Comparison of ENCODE assay signal across 25 mouse cellular contexts in genomic region chr16:4279601-4280000, GRCm38 (mm10).
DNase-seq lines count a peak whose midpoint lies in the region; ATAC-seq and TF ChIP-seq lines count a peak whose summit lies in the region.
"Had no signal": no experiment of that assay in that cellular context is flagged by ENCODE, and none has a peak within 500 bp of the region (broad histone marks: within the 10 kb centered on the region; RNA-seq: fewer than 3 reads in every experiment).

No protein-coding gene starts in this region.

- H3K27me3 ChIP-seq in lung, postnatal 0 days (replicated peaks; ENCODE audit: insufficient read depth, low read length): no peaks in the 10 kb centered on the region
- peaks cover 2% of the 10 kb centered on the region; the same call in 1 of the 2 replicates for H3K27me3 ChIP-seq in hindbrain, embryonic 13.5 days
- H3K27me3 ChIP-seq: embryonic facial prominence, embryonic 13.5 days; forebrain, embryonic 12.5 days; forebrain, embryonic 15.5 days; heart, embryonic 13.5 days; hindbrain, embryonic 15.5 days had no signal

- no peak for TF ChIP-seq CTCF in lung, postnatal 0 days (IDR thresholded peaks at IDR 0.05)

- 35% methylated on average over 3 of the region's 3 CpGs for WGBS in lung, postnatal 0 days
- 70% methylated on average over 3 of the region's 3 CpGs for WGBS in hindbrain, embryonic 13.5 days

- no peak overlapping the region for H3K4me2 ChIP-seq in lung, postnatal 0 days (replicated peaks; ENCODE audit: low read depth, low read length)
- H3K4me2 ChIP-seq in hindbrain, embryonic 13.5 days: no peak overlapping the region
- H3K4me2 ChIP-seq: embryonic facial prominence, embryonic 13.5 days; forebrain, embryonic 12.5 days; forebrain, embryonic 15.5 days; heart, embryonic 13.5 days; hindbrain, embryonic 15.5 days had no signal

- DNase-seq in lung, postnatal 0 days (ENCODE audit: low spot score): peak; percentile 78
- DNase-seq in lung, postnatal 4 days: no peak
- DNase-seq in 3T3-L1 (ENCODE audit: low read depth, low spot score): peak; percentile 18
- peak; percentile 79 for DNase-seq in NIH3T3 (ENCODE audit: low read depth)
- DNase-seq in B cell, adult 2 months: no peak
- DNase-seq: adrenal gland, adult 8-10 months; adrenal gland, postnatal 25 days; cerebellum, adult 11-12 months; cerebellum, adult 8-10 months; cerebellum, postnatal 10 days; cerebellum, postnatal 36 days; gastrocnemius, postnatal 25 days; heart, adult 2 months; heart, postnatal 14 days; heart, postnatal 4 days had no signal

- no peaks in the 10 kb centered on the region for H3K9me3 ChIP-seq in lung, postnatal 0 days (ENCODE audit: low read length)
- no peaks in the 10 kb centered on the region for H3K9me3 ChIP-seq in hindbrain, embryonic 13.5 days
- H3K9me3 ChIP-seq: embryonic facial prominence, embryonic 13.5 days; forebrain, embryonic 12.5 days; forebrain, embryonic 15.5 days; G1E; heart, embryonic 10.5 days; heart, embryonic 13.5 days; hindbrain, embryonic 15.5 days had no signal

- no peak for TF ChIP-seq EP300 in lung, postnatal 0 days (IDR thresholded peaks at IDR 0.05)

- H3K4me3 ChIP-seq in lung, postnatal 0 days (ENCODE audit: low read depth, low read length): no peak overlapping the region
- no peak overlapping the region for H3K4me3 ChIP-seq in hindbrain, embryonic 13.5 days
- H3K4me3 ChIP-seq: embryonic facial prominence, embryonic 13.5 days; erythroblast, embryonic 14.5 days; forebrain, embryonic 12.5 days; forebrain, embryonic 15.5 days; heart, adult 2 months; heart, embryonic 10.5 days; heart, embryonic 13.5 days; hindbrain, embryonic 15.5 days had no signal

- H3K9ac ChIP-seq in lung, postnatal 0 days (replicated peaks; ENCODE audit: low read depth): no peak overlapping the region
- H3K9ac ChIP-seq in hindbrain, embryonic 13.5 days: no peak overlapping the region
- H3K9ac ChIP-seq: embryonic facial prominence, embryonic 13.5 days; forebrain, embryonic 12.5 days; forebrain, embryonic 15.5 days; heart, embryonic 13.5 days; hindbrain, embryonic 15.5 days had no signal

- H3K27ac ChIP-seq in lung, postnatal 0 days (ENCODE audit: low read length): no peak overlapping the region
- H3K27ac ChIP-seq in hindbrain, embryonic 13.5 days: no peak overlapping the region
- H3K27ac ChIP-seq: embryonic facial prominence, embryonic 13.5 days; forebrain, embryonic 12.5 days; forebrain, embryonic 15.5 days; heart, adult 2 months; heart, embryonic 10.5 days; heart, embryonic 13.5 days; hindbrain, embryonic 15.5 days had no signal

- no peaks in the 10 kb centered on the region for H3K36me3 ChIP-seq in lung, postnatal 0 days (ENCODE audit: insufficient read depth, low read length)
- H3K36me3 ChIP-seq in hindbrain, embryonic 13.5 days: no peaks in the 10 kb centered on the region
- H3K36me3 ChIP-seq: embryonic facial prominence, embryonic 13.5 days; forebrain, embryonic 12.5 days; forebrain, embryonic 15.5 days; G1E; heart, embryonic 10.5 days; heart, embryonic 13.5 days; hindbrain, embryonic 15.5 days had no signal

- peaks cover 4% of the 10 kb centered on the region; the same call in 1 of the 2 replicates for H3K4me1 ChIP-seq in lung, postnatal 0 days (ENCODE audit: insufficient read depth, low read depth, low read length)
- no peaks in the 10 kb centered on the region for H3K4me1 ChIP-seq in hindbrain, embryonic 13.5 days (replicated peaks)
- H3K4me1 ChIP-seq: embryonic facial prominence, embryonic 13.5 days; forebrain, embryonic 12.5 days; forebrain, embryonic 15.5 days; heart, embryonic 10.5 days; hindbrain, embryonic 15.5 days had no signal

- peak; percentile 48 for ATAC-seq in lung, postnatal 0 days
- no peak for ATAC-seq in hindbrain, embryonic 13.5 days (ENCODE audit: low FRiP score)
- ATAC-seq: forebrain, embryonic 15.5 days; intestine, postnatal 0 days had no signal

Comparison
In these comparisons a context has a peak if more than half of its experiments do, and no peak if none do; other contexts are left out.
1. DNase-seq: peak in lung, postnatal 0 days (single experiment), 3T3-L1 (single experiment) and NIH3T3 (single experiment); none in lung, postnatal 4 days (0 of 2) and B cell, adult 2 months (0 of 2).